Mouse (Mus musculus) kidney, embryonic 15.5 days (tissue): ENCODE data around the gene Angptl8. TPM values are rescaled to one million over a fixed set of nuclear protein-coding genes. Genes with fewer than 3 reads are reported as not detected.

Experiments used
- ATAC-seq: fragments of 200-750 bp; cut with Nextera tagmentation; replicated peaks from 2 replicates; pipeline ENCODE4 v1.8.0; 2017; ENCODE audit warnings: moderate TSS enrichment; ENCODE audit not compliant: low FRiP score
- H3K27ac ChIP-seq: fragments of 300-500 bp; sonication (generic); 2 replicates; pipeline ENCODE4 v1.5.1; 2015; ENCODE audit warnings: mild to moderate bottlenecking, inconsistent platforms
- H3K27me3 ChIP-seq: fragments of 300-500 bp; sonication (generic); 2 replicates; pipeline ENCODE4 v1.6.1; 2015; ENCODE audit warnings: inconsistent platforms
- H3K36me3 ChIP-seq: fragments of 300-500 bp; sonication (generic); 2 replicates; pipeline ENCODE4 v1.6.1; 2015; ENCODE audit warnings: inconsistent platforms
- H3K4me1 ChIP-seq: fragments of 300-500 bp; sonication (generic); 2 replicates; pipeline ENCODE4 v1.6.1; 2015; ENCODE audit warnings: inconsistent platforms
- H3K4me2 ChIP-seq: fragments of 300-500 bp; sonication (generic); 2 replicates; pipeline ENCODE4 v1.6.1; 2015; ENCODE audit warnings: moderate library complexity, mild to moderate bottlenecking, inconsistent platforms
- H3K4me3 ChIP-seq: fragments of 300-500 bp; sonication (generic); replicated peaks from 2 replicates; pipeline ENCODE4 v1.5.1; 2015; ENCODE audit warnings: mild to moderate bottlenecking, inconsistent platforms
- H3K9ac ChIP-seq: fragments of 300-500 bp; sonication (generic); 2 replicates; pipeline ENCODE4 v1.6.1; 2015; ENCODE audit warnings: mild to moderate bottlenecking, inconsistent platforms
- H3K9me3 ChIP-seq: fragments of 300-500 bp; sonication (generic); replicated peaks from 2 replicates; pipeline ENCODE4 v1.6.1; 2016; ENCODE audit warnings: inconsistent platforms
- WGBS: fragments of 180-500 bp; shearing (Covaris S2); methylation state at CpG from one replicate; pipeline ENCODE4 v1.1.7; 2015; ENCODE audit warnings: mixed read lengths; 5-methylcytosine and 5-hydroxymethylcytosine counted together
- polyA plus RNA-seq: library from polyadenylated mRNA; unstranded; fragments of >200 nt; fragmentation: Nextera tagmentation; extraction: Ambion mirVana; gene quantifications from 2 replicates; pipeline ENCODE4 v1.2.1, GENCODE M21; 2015

The Angptl8 gene
- polyA plus RNA-seq, 1 experiment from 2014 or later: 4.9 TPM

- H3K4me3 ChIP-seq: peak overlapping the region; percentile 68
- H3K27me3 ChIP-seq: no peaks in the 10 kb centered on the region
- H3K27ac ChIP-seq: peak overlapping the region; percentile 96
- WGBS: 62% methylated on average over 3 of the region's 3 CpGs
- ATAC-seq: no peak
- peak overlapping the region; percentile 76; the same call in 1 of the 2 replicates for H3K9ac ChIP-seq
- H3K9me3 ChIP-seq: no peaks in the 10 kb centered on the region
- H3K4me1 ChIP-seq: peaks cover 63% of the 10 kb centered on the region
- peak overlapping the region; percentile 64 for H3K4me2 ChIP-seq
- peaks cover 55% of the 10 kb centered on the region for H3K36me3 ChIP-seq
These were observed 38.4 kb upstream of the Angptl8 start for GRCm38 (mm10) chr9:21796919-21797318.

DNA sequence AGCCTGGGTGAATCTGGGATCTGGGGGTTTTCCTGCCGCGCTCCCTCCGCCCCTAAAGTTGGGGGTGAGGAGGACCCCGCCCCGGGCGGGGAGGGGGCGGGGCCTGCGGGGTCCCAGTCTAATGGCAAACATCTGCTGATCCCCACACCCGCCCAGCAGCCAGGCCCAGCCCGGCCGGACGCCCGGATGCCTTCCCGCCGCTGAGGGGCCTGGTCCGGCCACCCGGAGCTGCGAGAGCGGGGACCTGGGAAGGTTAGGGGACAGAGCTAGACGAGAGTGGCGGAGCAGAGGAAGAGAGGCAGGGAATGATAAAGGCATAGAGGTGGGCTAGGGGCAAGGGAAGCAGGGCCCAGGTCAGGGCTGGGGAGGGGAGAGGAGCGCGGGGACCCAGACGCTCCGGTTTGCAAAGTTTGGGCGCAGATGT is 37.4 kb upstream of the Angptl8 start:
- Histone ChIP-seq H3K9ac (peak overlapping the region; percentile 76), H3K4me2 (peak overlapping the region; percentile 64), H3K27ac (peak overlapping the region; percentile 96), H3K4me3 (peak overlapping the region; percentile 68), H3K4me1 (peaks cover 53% of the 10 kb centered on the region), H3K27me3 (no peaks in the 10 kb centered on the region), H3K36me3 (peaks cover 57% of the 10 kb centered on the region), H3K9me3 (no peaks in the 10 kb centered on the region)
- 0% methylated on average over 25 of the region's 26 CpGs for WGBS
- ATAC-seq: peak; percentile 73

GRCm38 (mm10) chr9:21798345-21799009 is 36.8 kb upstream of the Angptl8 start, which contains the start of gene Kank2:
Gene Kank2 (minus strand): TSS chr9:21798744.
- peak; percentile 87 for ATAC-seq
- Histone ChIP-seq H3K27me3 (no peaks in the 10 kb centered on the region), H3K4me1 (peaks cover 48% of the 10 kb centered on the region), H3K27ac (peak within 1 kb of the TSS; percentile 96), H3K36me3 (peaks cover 56% of the 10 kb centered on the region), H3K9me3 (no peaks in the 10 kb centered on the region), H3K9ac (peak within 1 kb of the TSS; percentile 76), H3K4me2 (peak within 1 kb of the TSS; percentile 64), H3K4me3 (peak within 1 kb of the TSS; percentile 68)
- WGBS: under 1% methylated on average over 52 of the region's 52 CpGs

- H3K9ac ChIP-seq: peak overlapping the region; percentile 76; the same call in 1 of the 2 replicates
- 48% methylated on average over 3 of the region's 3 CpGs for WGBS
- H3K4me3 ChIP-seq: peak overlapping the region; percentile 68
- H3K9me3 ChIP-seq: no peaks in the 10 kb centered on the region
- H3K36me3 ChIP-seq: peaks cover 53% of the 10 kb centered on the region
- peak overlapping the region; percentile 96 for H3K27ac ChIP-seq
- H3K4me1 ChIP-seq: peaks cover 43% of the 10 kb centered on the region
- no peaks in the 10 kb centered on the region for H3K27me3 ChIP-seq
- no peak for ATAC-seq
- peak overlapping the region; percentile 64 for H3K4me2 ChIP-seq
These were observed 36.3 kb upstream of the Angptl8 start for GRCm38 (mm10) chr9:21799010-21799350.

GRCm38 (mm10) chr9:21801121-21801520 is 34.2 kb upstream of the Angptl8 start:
- no peak overlapping the region for H3K27ac ChIP-seq
- no peak overlapping the region for H3K4me3 ChIP-seq
- H3K9me3 ChIP-seq: no peaks in the 10 kb centered on the region
- H3K27me3 ChIP-seq: no peaks in the 10 kb centered on the region
- H3K4me1 ChIP-seq: peaks cover 32% of the 10 kb centered on the region
- ATAC-seq: no peak
- no peak overlapping the region for H3K4me2 ChIP-seq
- WGBS: 80% methylated on average over 7 of the region's 7 CpGs
- no peak overlapping the region for H3K9ac ChIP-seq
- peaks cover 35% of the 10 kb centered on the region for H3K36me3 ChIP-seq

DNA sequence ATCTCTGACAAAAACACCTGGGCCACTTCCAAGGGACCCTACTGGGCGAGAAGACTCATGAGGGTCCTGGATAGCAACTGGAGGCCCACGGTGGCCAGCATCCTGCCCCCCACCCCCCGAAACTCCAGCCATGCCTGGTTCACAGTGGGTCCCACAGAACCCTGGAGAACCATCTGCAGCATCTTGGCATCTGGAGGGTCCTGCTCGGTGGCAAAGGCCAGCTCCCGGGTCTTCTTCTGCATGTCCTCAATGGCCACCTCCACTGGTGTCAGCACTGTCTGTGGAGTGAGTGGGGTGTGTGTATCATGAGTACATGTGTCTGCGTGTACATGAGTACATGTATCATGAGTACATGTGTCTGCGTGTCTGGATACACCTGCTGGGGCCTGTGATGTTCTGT is 33.7 kb upstream of the Angptl8 start:
- 92% methylated on average over 7 of the region's 7 CpGs for WGBS
- ATAC-seq: no peak
- Histone ChIP-seq H3K4me3 (no peak overlapping the region), H3K4me1 (peaks cover 32% of the 10 kb centered on the region), H3K9ac (no peak overlapping the region), H3K27ac (no peak overlapping the region), H3K4me2 (no peak overlapping the region), H3K9me3 (no peaks in the 10 kb centered on the region), H3K36me3 (peaks cover 35% of the 10 kb centered on the region), H3K27me3 (no peaks in the 10 kb centered on the region)

GRCm38 (mm10) chr9:21803986-21804644 is 31.2 kb upstream of the Angptl8 start:
- H3K9ac ChIP-seq: no peak overlapping the region
- H3K4me2 ChIP-seq: no peak overlapping the region
- H3K4me1 ChIP-seq: peaks cover 23% of the 10 kb centered on the region
- peaks cover 40% of the 10 kb centered on the region for H3K36me3 ChIP-seq
- H3K9me3 ChIP-seq: no peaks in the 10 kb centered on the region
- WGBS: 41% methylated on average over 13 of the region's 13 CpGs
- peak; percentile 85 for ATAC-seq
- H3K27ac ChIP-seq: peak overlapping the region; percentile 15; the same call in 1 of the 2 replicates
- H3K4me3 ChIP-seq: no peak overlapping the region
- H3K27me3 ChIP-seq: no peaks in the 10 kb centered on the region

- 54% methylated on average over 3 of the region's 3 CpGs for WGBS
- ATAC-seq: no peak
- H3K27me3 ChIP-seq: no peaks in the 10 kb centered on the region
These were observed 28.9 kb upstream of the Angptl8 start for GRCm38 (mm10) chr9:21806363-21806762.

GRCm38 (mm10) chr9:21806976-21807375 is 28.3 kb upstream of the Angptl8 start:
- no peak for ATAC-seq
- Histone ChIP-seq H3K9ac (no peak overlapping the region), H3K4me3 (no peak overlapping the region), H3K4me1 (peaks cover 20% of the 10 kb centered on the region), H3K27me3 (no peaks in the 10 kb centered on the region), H3K9me3 (no peaks in the 10 kb centered on the region), H3K4me2 (no peak overlapping the region), H3K36me3 (peaks cover 37% of the 10 kb centered on the region), H3K27ac (no peak overlapping the region)
- 58% methylated on average over 11 of the region's 11 CpGs for WGBS

More at GRCm38 (mm10) chr9:21806363-21806762, 28.9 kb upstream of the Angptl8 start:
- Histone ChIP-seq H3K36me3 (peaks cover 39% of the 10 kb centered on the region), H3K4me3 (no peak overlapping the region), H3K4me1 (peaks cover 20% of the 10 kb centered on the region), H3K4me2 (no peak overlapping the region), H3K9me3 (no peaks in the 10 kb centered on the region), H3K9ac (no peak overlapping the region), H3K27ac (no peak overlapping the region)

- H3K36me3 ChIP-seq: peaks cover 38% of the 10 kb centered on the region
- WGBS: 65% methylated on average over 3 of the region's 3 CpGs
- no peak overlapping the region for H3K4me3 ChIP-seq
- H3K4me1 ChIP-seq: peaks cover 20% of the 10 kb centered on the region
- ATAC-seq: no peak
- no peak overlapping the region for H3K9ac ChIP-seq
- H3K27me3 ChIP-seq: no peaks in the 10 kb centered on the region
- no peak overlapping the region for H3K4me2 ChIP-seq
- no peaks in the 10 kb centered on the region for H3K9me3 ChIP-seq
- no peak overlapping the region for H3K27ac ChIP-seq
These were observed 26.7 kb upstream of the Angptl8 start for GRCm38 (mm10) chr9:21808561-21808960.

DNA sequence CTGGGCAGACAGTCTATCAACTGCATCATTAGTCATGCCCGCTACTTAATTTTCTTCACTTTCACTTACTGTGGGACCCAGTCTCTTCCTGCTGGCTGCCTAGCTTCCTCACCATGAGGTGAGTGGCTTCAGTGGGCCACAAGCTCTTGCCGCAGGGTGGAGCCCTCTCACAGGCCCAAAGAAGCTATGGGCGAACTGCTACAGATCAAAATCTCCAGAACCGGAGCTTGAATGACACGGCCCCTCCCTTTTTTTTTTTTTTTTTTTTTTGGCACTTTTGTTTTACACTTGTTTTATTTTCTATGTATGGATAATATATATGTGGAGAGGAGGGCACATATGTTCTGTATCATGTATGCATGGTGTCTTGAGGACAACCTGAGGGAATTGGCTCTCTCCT is 24.1 kb upstream of the Angptl8 start:
- no peak overlapping the region for H3K4me2 ChIP-seq
- no peak for ATAC-seq
- H3K27me3 ChIP-seq: no peaks in the 10 kb centered on the region
- peaks cover 59% of the 10 kb centered on the region for H3K36me3 ChIP-seq
- H3K4me3 ChIP-seq: no peak overlapping the region
- 78% methylated on average over 5 of the region's 5 CpGs for WGBS
- no peak overlapping the region for H3K9ac ChIP-seq
- no peak overlapping the region for H3K27ac ChIP-seq
- H3K9me3 ChIP-seq: no peaks in the 10 kb centered on the region
- H3K4me1 ChIP-seq: peaks cover 13% of the 10 kb centered on the region

GRCm38 (mm10) chr9:21816716-21817305 is 18.5 kb upstream of the Angptl8 start:
- Histone ChIP-seq H3K9ac (no peak overlapping the region), H3K4me1 (no peaks in the 10 kb centered on the region), H3K4me3 (no peak overlapping the region), H3K27ac (no peak overlapping the region), H3K4me2 (no peak overlapping the region), H3K36me3 (peaks cover 80% of the 10 kb centered on the region), H3K27me3 (no peaks in the 10 kb centered on the region), H3K9me3 (no peaks in the 10 kb centered on the region)
- 72% methylated on average over 9 of the region's 9 CpGs for WGBS
- ATAC-seq: no peak
